Comparison of ENCODE assay signal across 8 mouse cellular contexts in genomic region chr17:84028157-84028970, GRCm38 (mm10).
DNase-seq lines count a peak whose midpoint lies in the region; ATAC-seq and TF ChIP-seq lines count a peak whose summit lies in the region.

No protein-coding gene starts in this region.

- H3K4me3 ChIP-seq in C2C12 (ENCODE audit: insufficient read depth, poor library complexity, severe bottlenecking) = no peak overlapping the region
- H3K4me3 ChIP-seq in embryonic fibroblast, embryonic 13.5 days (ENCODE audit: insufficient read depth, low read length) = no peak overlapping the region
- H3K4me3 ChIP-seq in heart, embryonic 11.5 days (ENCODE audit: low read depth, low read length) = no peak overlapping the region
- peak overlapping the region; percentile 9; the same call in 1 of the 2 replicates for H3K4me3 ChIP-seq in kidney, embryonic 14.5 days (ENCODE audit: low read length)
- H3K4me3 ChIP-seq in limb, embryonic 15.5 days = peak overlapping the region; percentile 12; the same call in 1 of the 2 replicates
- H3K4me3 ChIP-seq in midbrain, postnatal 0 days (ENCODE audit: low read depth, low read length) = peak overlapping the region; percentile 13; the same call in 1 of the 2 replicates

- TF ChIP-seq CTCF in C2C12 (IDR thresholded peaks at IDR 0.05; ENCODE audit: control insufficient read depth, insufficient read depth, insufficient read length) = peak; percentile 89
- peak; percentile 74 for TF ChIP-seq CTCF in embryonic fibroblast, embryonic 13.5 days (IDR thresholded peaks at IDR 0.05; ENCODE audit: borderline replicate concordance, insufficient read depth, low read length)
- TF ChIP-seq CTCF in midbrain, postnatal 0 days (IDR thresholded peaks at IDR 0.05) = peak; percentile 96

- no peak overlapping the region for H3ac ChIP-seq in C2C12 (ENCODE audit: control insufficient read depth, insufficient read length, low read depth)

- H3K79me3 ChIP-seq in C2C12 (ENCODE audit: low read depth) = no peaks in the 10 kb centered on the region

- H3K27me3 ChIP-seq in C2C12 (ENCODE audit: control insufficient read depth, insufficient read depth, insufficient read length) = no peaks in the 10 kb centered on the region
- peaks cover 3% of the 10 kb centered on the region; the same call in 1 of the 2 replicates for H3K27me3 ChIP-seq in heart, embryonic 11.5 days (ENCODE audit: control insufficient read depth, insufficient read depth, low read length)
- no peaks in the 10 kb centered on the region for H3K27me3 ChIP-seq in kidney, embryonic 14.5 days (ENCODE audit: control insufficient read depth, insufficient read depth, low read length)
- H3K27me3 ChIP-seq in limb, embryonic 15.5 days = no peaks in the 10 kb centered on the region
- H3K27me3 ChIP-seq in midbrain, postnatal 0 days (ENCODE audit: insufficient read depth, low read length) = no peaks in the 10 kb centered on the region

- 19% methylated on average over 27 of the region's 27 CpGs for WGBS in heart, embryonic 11.5 days (ENCODE audit: insufficient replicate concordance)
- 22% methylated on average over 27 of the region's 27 CpGs for WGBS in kidney, embryonic 14.5 days
- 22% methylated on average over 27 of the region's 27 CpGs for WGBS in limb, embryonic 15.5 days
- 23% methylated on average over 27 of the region's 27 CpGs for WGBS in midbrain, postnatal 0 days

- no peak overlapping the region for H3K9ac ChIP-seq in heart, embryonic 11.5 days (ENCODE audit: low read depth, low read length)
- no peak overlapping the region for H3K9ac ChIP-seq in kidney, embryonic 14.5 days (ENCODE audit: low read depth, low read length)
- H3K9ac ChIP-seq in limb, embryonic 15.5 days = no peak overlapping the region
- H3K9ac ChIP-seq in midbrain, postnatal 0 days (replicated peaks; ENCODE audit: low read length, poor library complexity, severe bottlenecking) = no peak overlapping the region

- DNase-seq in brain, adult 2 months (ENCODE audit: low read depth, low spot score) = peak; percentile 79
- DNase-seq in midbrain, postnatal 0 days (ENCODE audit: low spot score) = peak; percentile 82
- peak; percentile 84 to 93 for DNase-seq in spleen, postnatal 10 days (ENCODE audit: low spot score in 2 of 2)

- H3K4me2 ChIP-seq in heart, embryonic 11.5 days = peak overlapping the region; percentile 40
- H3K4me2 ChIP-seq in kidney, embryonic 14.5 days (replicated peaks; ENCODE audit: low read depth, low read length) = peak overlapping the region; percentile 38
- H3K4me2 ChIP-seq in limb, embryonic 15.5 days = peak overlapping the region; percentile 39
- peak overlapping the region; percentile 43 for H3K4me2 ChIP-seq in midbrain, postnatal 0 days (ENCODE audit: low read depth, low read length, poor library complexity, severe bottlenecking)

- H3K27ac ChIP-seq in embryonic fibroblast, embryonic 13.5 days (ENCODE audit: insufficient read depth, low read length) = no peak overlapping the region
- H3K27ac ChIP-seq in heart, embryonic 11.5 days (ENCODE audit: low read depth, low read length) = no peak overlapping the region
- no peak overlapping the region for H3K27ac ChIP-seq in kidney, embryonic 14.5 days (ENCODE audit: low read depth, low read length)
- peak overlapping the region; percentile 17; the same call in 1 of the 2 replicates for H3K27ac ChIP-seq in limb, embryonic 15.5 days
- no peak overlapping the region for H3K27ac ChIP-seq in midbrain, postnatal 0 days (ENCODE audit: low read depth, low read length)

- ATAC-seq in heart, embryonic 11.5 days (replicated peaks; ENCODE audit: insufficient number of reproducible peaks, low FRiP score, low TSS enrichment) = peak; percentile 75
- peak; percentile 90 for ATAC-seq in kidney, embryonic 14.5 days (ENCODE audit: low FRiP score, low TSS enrichment)
- peak; percentile 55 for ATAC-seq in limb, embryonic 15.5 days (ENCODE audit: insufficient number of reproducible peaks, low FRiP score, low TSS enrichment, low read depth)
- peak; percentile 86 for ATAC-seq in midbrain, postnatal 0 days (ENCODE audit: low FRiP score)

- TF ChIP-seq POLR2A in embryonic fibroblast, embryonic 13.5 days (IDR thresholded peaks at IDR 0.05; ENCODE audit: low read depth, low read length) = no peak

- H3K9me3 ChIP-seq in heart, embryonic 11.5 days (replicated peaks; ENCODE audit: control insufficient read depth, low read length) = peaks cover 6% of the 10 kb centered on the region; the same call in 1 of the 2 replicates
- H3K9me3 ChIP-seq in kidney, embryonic 14.5 days (ENCODE audit: control insufficient read depth, low read length) = peaks cover 11% of the 10 kb centered on the region; the same call in 1 of the 2 replicates
- H3K9me3 ChIP-seq in limb, embryonic 15.5 days = no peaks in the 10 kb centered on the region
- H3K9me3 ChIP-seq in midbrain, postnatal 0 days (ENCODE audit: low read length) = no peaks in the 10 kb centered on the region

- no peaks in the 10 kb centered on the region for H3K36me3 ChIP-seq in C2C12 (ENCODE audit: control insufficient read depth, insufficient read depth)
- no peaks in the 10 kb centered on the region for H3K36me3 ChIP-seq in heart, embryonic 11.5 days (ENCODE audit: control insufficient read depth, insufficient read depth, low read length)
- no peaks in the 10 kb centered on the region for H3K36me3 ChIP-seq in kidney, embryonic 14.5 days (ENCODE audit: control insufficient read depth, insufficient read depth, low read length)
- no peaks in the 10 kb centered on the region for H3K36me3 ChIP-seq in limb, embryonic 15.5 days
- H3K36me3 ChIP-seq in midbrain, postnatal 0 days (ENCODE audit: insufficient read depth, low read length) = no peaks in the 10 kb centered on the region

- peaks cover 8% of the 10 kb centered on the region; the same call in 1 of the 2 replicates for H3K4me1 ChIP-seq in embryonic fibroblast, embryonic 13.5 days (ENCODE audit: control insufficient read depth, insufficient read depth, low read length)
- H3K4me1 ChIP-seq in heart, embryonic 11.5 days (ENCODE audit: control insufficient read depth, insufficient read depth, low read length) = peaks cover 15% of the 10 kb centered on the region
- peaks cover 33% of the 10 kb centered on the region for H3K4me1 ChIP-seq in kidney, embryonic 14.5 days (ENCODE audit: control insufficient read depth, insufficient read depth, low read length)
- H3K4me1 ChIP-seq in limb, embryonic 15.5 days = peaks cover 48% of the 10 kb centered on the region
- H3K4me1 ChIP-seq in midbrain, postnatal 0 days (ENCODE audit: insufficient read depth, low read length) = no peaks in the 10 kb centered on the region

- no peaks in the 10 kb centered on the region for H3K79me2 ChIP-seq in C2C12 (ENCODE audit: control insufficient read depth, insufficient read depth)

TF ChIP-seq in C2C12, 6 proteins besides CTCF, POLR2A, EP300 and RAD21:
- TF ChIP-seq USF1 (IDR thresholded peaks at IDR 0.05; ENCODE audit: low read depth) (no peak), MYOG (IDR thresholded peaks at IDR 0.05; ENCODE audit: control insufficient read depth, extremely low read depth, insufficient read length) (no peak), FOSL1 (IDR thresholded peaks at IDR 0.05; ENCODE audit: insufficient read depth, low read length, poor library complexity, severe bottlenecking) (no peak), MAX (IDR thresholded peaks at IDR 0.05) (no peak), MYOD1 (IDR thresholded peaks at IDR 0.05; ENCODE audit: control insufficient read depth, insufficient read length, low read depth) (no peak), CEBPB (IDR thresholded peaks at IDR 0.05; ENCODE audit: low read depth) (no peak)

Comparison
In these comparisons a context has a peak if more than half of its experiments do, and no peak if none do; other contexts are left out.
1. H3K4me3 ChIP-seq: peak in kidney, embryonic 14.5 days (single experiment), limb, embryonic 15.5 days (single experiment) and midbrain, postnatal 0 days (single experiment); none in C2C12 (single experiment), embryonic fibroblast, embryonic 13.5 days (single experiment) and heart, embryonic 11.5 days (single experiment).
2. Peak in every context shown above with its lines, with median percentiles within 50 percentile points of each other: CTCF ChIP-seq, DNase-seq, ATAC-seq and H3K4me2 ChIP-seq.